Mouse (Mus musculus) liver, embryonic 14.5 days (tissue): Measurements from ENCODE around the gene Sppl3. TPM values are rescaled to one million over a fixed set of nuclear protein-coding genes. Genes with fewer than 3 reads are reported as not detected.
A peak's percentile ranks its signal among the peaks of the same experiment; 100 is the strongest.

Source experiments
- ATAC-seq: fragments of 200-750 bp; cut with Nextera tagmentation; 2 replicates; pipeline ENCODE4 v1.8.0; 2017; ENCODE audit warnings: moderate number of reproducible peaks, mild to moderate bottlenecking, moderate library complexity; ENCODE audit not compliant: insufficient read depth
- DNase-seq, 3 experiments: peaks; one replicate each; pipeline ENCODE4 v3.0.0-alpha.2; 2012 to 2013; ENCODE audit warnings: low read depth in 3 of 3, low spot score in 3 of 3
- H3K27ac ChIP-seq: fragments of 300-500 bp; sonication (generic); 2 replicates; pipeline ENCODE4 v1.5.1; 2014; ENCODE audit warnings: moderate library complexity, mild to moderate bottlenecking, control low read depth, inconsistent platforms
- H3K27me3 ChIP-seq: fragments of 300-500 bp; sonication (generic); 2 replicates; pipeline ENCODE4 v1.6.1; 2014; ENCODE audit warnings: mild to moderate bottlenecking, low read length, moderate library complexity; ENCODE audit not compliant: control insufficient read depth, insufficient read depth
- H3K36me3 ChIP-seq: fragments of 300-500 bp; sonication (generic); replicated peaks from 2 replicates; pipeline ENCODE4 v1.6.1; 2014; ENCODE audit warnings: low read depth; ENCODE audit not compliant: control insufficient read depth, insufficient read depth
- H3K4me1 ChIP-seq, 2 experiments: fragments of 200-500 bp in 1 of 2; fragments of 300-500 bp in 1 of 2; sonication (generic) in 1 of 2; replicated peaks; 2 replicates each; pipeline ENCODE4 v1.6.1; 2012 to 2014; ENCODE audit warnings: antibody characterized with exemption in 1 of 2, inconsistent platforms in 1 of 2, low read length in 1 of 2; ENCODE audit not compliant: control insufficient read depth in 2 of 2, insufficient read depth in 2 of 2
- H3K4me2 ChIP-seq: fragments of 300-500 bp; sonication (generic); 2 replicates; pipeline ENCODE4 v1.6.1; 2014; ENCODE audit warnings: low read depth, mild to moderate bottlenecking, control low read depth, moderate library complexity
- H3K4me3 ChIP-seq, 2 experiments: fragments of 200-500 bp in 1 of 2; fragments of 300-500 bp in 1 of 2; sonication (generic) in 1 of 2; 2 replicates each; pipeline ENCODE4 v1.5.1; 2012 to 2014; ENCODE audit warnings: low read depth in 2 of 2, low read length in 2 of 2, mild to moderate bottlenecking in 2 of 2, control low read depth in 1 of 2, inconsistent platforms in 1 of 2, moderate library complexity in 1 of 2; ENCODE audit not compliant: insufficient read depth in 1 of 2
- H3K9ac ChIP-seq: fragments of 300-500 bp; sonication (generic); replicated peaks from 2 replicates; pipeline ENCODE4 v1.6.1; 2014; ENCODE audit warnings: mild to moderate bottlenecking, control low read depth, moderate library complexity
- H3K9me3 ChIP-seq: fragments of 300-500 bp; sonication (generic); 2 replicates; pipeline ENCODE4 v1.6.1; 2016; ENCODE audit warnings: low read length, mixed read lengths; ENCODE audit not compliant: control insufficient read depth
- CTCF ChIP-seq: IDR thresholded peaks from 2 replicates; pipeline ENCODE4 v1.5.1; 2016; ENCODE audit warnings: antibody characterized with exemption, low read depth, control low read depth
- EP300 ChIP-seq: IDR thresholded peaks from 2 replicates; pipeline ENCODE4 v1.6.1; 2016; ENCODE audit warnings: antibody characterized with exemption, low read depth
- WGBS: fragments of 180-500 bp; shearing (Covaris S2); extraction: QIAGEN DNeasy Blood & Tissue Kit; methylation state at CpG from one replicate; pipeline ENCODE4 v1.1.7; 2014; ENCODE audit not compliant: insufficient replicate concordance; 5-methylcytosine and 5-hydroxymethylcytosine counted together
- polyA plus RNA-seq, 2 experiments: library from polyadenylated mRNA; depleted of rRNA in 1 of 2; stranded (reverse) in 1 of 2; unstranded in 1 of 2; fragments of >200 nt; fragmentation: Nextera tagmentation in 1 of 2; extraction: Ambion mirVana in 1 of 2; gene quantifications; 2 replicates each; pipeline versions ENCODE4 v1.2.1 to v1.2.3; 2012 to 2014

Sppl3 gene
- polyA plus RNA-seq, 2 experiments = 5.4 to 17.2 TPM

GRCm38 (mm10) chr5:115060067-115060695 is 49.2 kb downstream of the Sppl3 start:
- peak overlapping the region; percentile 86 for H3K27ac ChIP-seq
- H3K27me3 ChIP-seq = no peaks in the 10 kb centered on the region
- no peaks in the 10 kb centered on the region for H3K9me3 ChIP-seq
- DNase-seq = no peak
- H3K36me3 ChIP-seq = peaks cover 13% of the 10 kb centered on the region
- no peak for ATAC-seq
- no peak overlapping the region for H3K4me3 ChIP-seq
- H3K9ac ChIP-seq = no peak overlapping the region; the same call in 1 of the 2 replicates
- no peak for TF ChIP-seq EP300
- no peak for TF ChIP-seq CTCF
- peaks cover 55 to 62% of the 10 kb centered on the region in 2 experiments for H3K4me1 ChIP-seq
- WGBS = 76% methylated on average over 8 of the region's 8 CpGs
- H3K4me2 ChIP-seq = no peak overlapping the region

- 33% methylated on average over 3 of the region's 3 CpGs for WGBS
- no peaks in the 10 kb centered on the region for H3K9me3 ChIP-seq
- no peak overlapping the region for H3K9ac ChIP-seq
- TF ChIP-seq CTCF (no peak), EP300 (no peak)
- H3K4me1 ChIP-seq = peaks cover 48 to 57% of the 10 kb centered on the region in 2 experiments
- H3K4me2 ChIP-seq = no peak overlapping the region
- no peak overlapping the region for H3K4me3 ChIP-seq
- no peaks in the 10 kb centered on the region for H3K27me3 ChIP-seq
- ATAC-seq (no peak), DNase-seq (no peak)
- H3K36me3 ChIP-seq = peaks cover 13% of the 10 kb centered on the region
- no peak overlapping the region for H3K27ac ChIP-seq
Observed at GRCm38 (mm10) chr5:115060977-115061376, 50.0 kb downstream of the Sppl3 start.

DNA sequence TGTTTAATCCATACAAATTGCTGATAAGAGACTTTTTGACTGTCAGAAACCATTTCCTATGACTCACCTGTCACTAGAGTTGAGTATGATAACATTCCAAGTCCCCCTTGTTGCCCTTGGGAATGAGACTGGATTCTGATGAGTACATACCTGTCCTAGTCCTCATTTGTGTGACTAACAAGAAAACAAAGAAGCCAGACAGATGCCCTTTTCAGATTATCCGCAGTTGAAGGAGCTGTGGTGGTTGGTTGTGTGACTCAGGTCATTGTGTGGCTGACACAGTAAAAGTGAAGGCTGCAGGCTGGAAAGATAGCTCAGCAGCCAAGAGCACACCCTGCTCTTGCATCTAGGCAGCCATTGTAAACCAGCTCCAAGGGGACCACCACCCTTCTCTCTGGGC is 51.6 kb downstream of the Sppl3 start:
- WGBS = 54% methylated on average over 1 of the region's 1 CpGs
- no peak for DNase-seq
- Histone ChIP-seq H3K27ac (no peak overlapping the region), H3K36me3 (peaks cover 13% of the 10 kb centered on the region), H3K27me3 (no peaks in the 10 kb centered on the region), H3K4me2 (no peak overlapping the region), H3K9me3 (no peaks in the 10 kb centered on the region), H3K9ac (no peak overlapping the region), H3K4me1 (peaks cover 43 to 49% of the 10 kb centered on the region in 2 experiments), H3K4me3 (no peak overlapping the region)
- no peak for ATAC-seq
- TF ChIP-seq CTCF (no peak), EP300 (no peak)

- H3K9me3 ChIP-seq = no peaks in the 10 kb centered on the region
- no peak overlapping the region for H3K27ac ChIP-seq
- H3K9ac ChIP-seq = no peak overlapping the region
- no peak overlapping the region for H3K4me2 ChIP-seq
- 85% methylated on average over 7 of the region's 7 CpGs for WGBS
- peaks cover 13% of the 10 kb centered on the region for H3K36me3 ChIP-seq
- TF ChIP-seq EP300 = no peak
- TF ChIP-seq CTCF = no peak
- no peak overlapping the region for H3K4me3 ChIP-seq
- no peaks in the 10 kb centered on the region for H3K27me3 ChIP-seq
- ATAC-seq (no peak), DNase-seq (no peak)
- peaks cover 44 to 48% of the 10 kb centered on the region in 2 experiments for H3K4me1 ChIP-seq
Observed at GRCm38 (mm10) chr5:115063391-115063790, 52.5 kb downstream of the Sppl3 start.

GRCm38 (mm10) chr5:115066245-115066644 is 55.3 kb downstream of the Sppl3 start:
- Histone ChIP-seq H3K4me1 (peaks cover 44 to 46% of the 10 kb centered on the region in 2 experiments), H3K4me3 (no peak overlapping the region), H3K4me2 (no peak overlapping the region), H3K27ac (no peak overlapping the region; the same call in none of the 2 replicates), H3K36me3 (peaks cover 13% of the 10 kb centered on the region), H3K9me3 (no peaks in the 10 kb centered on the region), H3K27me3 (no peaks in the 10 kb centered on the region), H3K9ac (no peak overlapping the region)
- TF ChIP-seq EP300 (no peak), CTCF (no peak)
- WGBS = 29% methylated on average over 4 of the region's 4 CpGs
- DNase-seq (no peak), ATAC-seq (no peak)
